Mouse (Mus musculus) hindbrain, embryonic 15.5 days (tissue): Measurements from ENCODE around the gene Top2a. TPM values are rescaled to one million over a fixed set of nuclear protein-coding genes. Genes with fewer than 3 reads are reported as not detected.

Experiments used
- ATAC-seq: fragments of 200-750 bp; cut with Nextera tagmentation; 2 replicates; pipeline ENCODE4 v1.8.0; 2017; ENCODE audit warnings: low read depth, moderate number of reproducible peaks, moderate TSS enrichment; ENCODE audit not compliant: low FRiP score
- H3K27ac ChIP-seq: fragments of 300-500 bp; sonication (generic); replicated peaks from 2 replicates; pipeline ENCODE4 v1.5.1; 2015; ENCODE audit warnings: mild to moderate bottlenecking, inconsistent platforms
- H3K27me3 ChIP-seq: fragments of 300-500 bp; sonication (generic); 2 replicates; pipeline ENCODE4 v1.6.1; 2015; ENCODE audit warnings: control low read depth, inconsistent platforms
- H3K36me3 ChIP-seq: fragments of 300-500 bp; sonication (generic); 2 replicates; pipeline ENCODE4 v1.6.1; 2015; ENCODE audit warnings: control low read depth, inconsistent platforms
- H3K4me1 ChIP-seq: fragments of 300-500 bp; sonication (generic); replicated peaks from 2 replicates; pipeline ENCODE4 v1.6.1; 2015; ENCODE audit warnings: control low read depth, inconsistent platforms
- H3K4me2 ChIP-seq: fragments of 300-500 bp; sonication (generic); 2 replicates; pipeline ENCODE4 v1.6.1; 2015; ENCODE audit warnings: moderate library complexity, mild to moderate bottlenecking, inconsistent platforms
- H3K4me3 ChIP-seq: fragments of 300-500 bp; sonication (generic); 2 replicates; pipeline ENCODE4 v1.5.1; 2015; ENCODE audit warnings: mild to moderate bottlenecking, inconsistent platforms
- H3K9ac ChIP-seq: fragments of 300-500 bp; sonication (generic); 2 replicates; pipeline ENCODE4 v1.6.1; 2015; ENCODE audit warnings: inconsistent platforms
- H3K9me3 ChIP-seq: fragments of 300-500 bp; sonication (generic); 2 replicates; pipeline ENCODE4 v1.6.1; 2016; ENCODE audit warnings: control low read depth, inconsistent platforms
- WGBS: fragments of 180-500 bp; shearing (Covaris S2); methylation state at CpG from one replicate; pipeline ENCODE4 v1.1.7; 2015; 5-methylcytosine and 5-hydroxymethylcytosine counted together
- polyA plus RNA-seq: library from polyadenylated mRNA; unstranded; fragments of >200 nt; fragmentation: Nextera tagmentation; extraction: Ambion mirVana; gene quantifications from 2 replicates; pipeline ENCODE4 v1.2.1, GENCODE M21; 2015

Gene Top2a
- polyA plus RNA-seq, 1 experiment from 2014 or later, result 43.7 TPM

- 43% methylated on average over 14 of the region's 16 CpGs for WGBS
- H3K36me3 ChIP-seq, result no peaks in the 10 kb centered on the region
- H3K4me1 ChIP-seq, result peaks cover 61% of the 10 kb centered on the region
Observed at GRCm38 (mm10) chr11:98951026-98951906, 72.7 kb downstream of the Top2a start.

GRCm38 (mm10) chr11:98950484-98950883 is 73.5 kb downstream of the Top2a start:
- Histone ChIP-seq H3K4me3 (no peak overlapping the region), H3K9ac (no peak overlapping the region), H3K4me2 (no peak overlapping the region), H3K4me1 (peaks cover 61% of the 10 kb centered on the region), H3K9me3 (no peaks in the 10 kb centered on the region), H3K36me3 (no peaks in the 10 kb centered on the region), H3K27me3 (no peaks in the 10 kb centered on the region), H3K27ac (peak overlapping the region; percentile 79; the same call in 1 of the 2 replicates)
- WGBS, result 90% methylated on average over 9 of the region's 9 CpGs
- ATAC-seq, result no peak

More at GRCm38 (mm10) chr11:98951026-98951906, 72.7 kb downstream of the Top2a start:
- Histone ChIP-seq H3K9ac (no peak overlapping the region), H3K9me3 (no peaks in the 10 kb centered on the region), H3K4me3 (no peak overlapping the region), H3K27ac (peak overlapping the region; percentile 79), H3K4me2 (0 out of 2 replicates have a peak overlapping the region, but pooled peaks have one; percentile 9), H3K27me3 (no peaks in the 10 kb centered on the region)
- peak; percentile 81 for ATAC-seq

- H3K36me3 ChIP-seq, result no peaks in the 10 kb centered on the region
- no peaks in the 10 kb centered on the region for H3K9me3 ChIP-seq
- no peaks in the 10 kb centered on the region for H3K27me3 ChIP-seq
- no peak for ATAC-seq
- no peak overlapping the region for H3K4me3 ChIP-seq
- peaks cover 60% of the 10 kb centered on the region for H3K4me1 ChIP-seq
- 77% methylated on average over 7 of the region's 7 CpGs for WGBS
- no peak overlapping the region for H3K9ac ChIP-seq
- H3K4me2 ChIP-seq, result no peak overlapping the region
- H3K27ac ChIP-seq, result no peak overlapping the region
Observed at GRCm38 (mm10) chr11:98949958-98950460, 74.0 kb downstream of the Top2a start.

- Histone ChIP-seq H3K27ac (no peak overlapping the region), H3K9me3 (no peaks in the 10 kb centered on the region), H3K36me3 (no peaks in the 10 kb centered on the region), H3K4me1 (peaks cover 60% of the 10 kb centered on the region), H3K9ac (no peak overlapping the region), H3K4me3 (no peak overlapping the region), H3K4me2 (no peak overlapping the region), H3K27me3 (no peaks in the 10 kb centered on the region)
- WGBS, result 77% methylated on average over 10 of the region's 12 CpGs
- ATAC-seq, result no peak
Observed at GRCm38 (mm10) chr11:98949242-98949957, 74.6 kb downstream of the Top2a start.

- Histone ChIP-seq H3K4me3 (no peak overlapping the region), H3K27ac (no peak overlapping the region), H3K9ac (no peak overlapping the region), H3K36me3 (no peaks in the 10 kb centered on the region), H3K4me2 (no peak overlapping the region), H3K9me3 (no peaks in the 10 kb centered on the region), H3K4me1 (peaks cover 61% of the 10 kb centered on the region), H3K27me3 (no peaks in the 10 kb centered on the region)
- ATAC-seq, result no peak
- WGBS, result 86% methylated on average over 18 of the region's 18 CpGs
Observed at GRCm38 (mm10) chr11:98947969-98948569, 75.9 kb downstream of the Top2a start.

GRCm38 (mm10) chr11:98945605-98945977 is 78.4 kb downstream of the Top2a start:
- H3K9ac ChIP-seq, result no peak overlapping the region

DNA sequence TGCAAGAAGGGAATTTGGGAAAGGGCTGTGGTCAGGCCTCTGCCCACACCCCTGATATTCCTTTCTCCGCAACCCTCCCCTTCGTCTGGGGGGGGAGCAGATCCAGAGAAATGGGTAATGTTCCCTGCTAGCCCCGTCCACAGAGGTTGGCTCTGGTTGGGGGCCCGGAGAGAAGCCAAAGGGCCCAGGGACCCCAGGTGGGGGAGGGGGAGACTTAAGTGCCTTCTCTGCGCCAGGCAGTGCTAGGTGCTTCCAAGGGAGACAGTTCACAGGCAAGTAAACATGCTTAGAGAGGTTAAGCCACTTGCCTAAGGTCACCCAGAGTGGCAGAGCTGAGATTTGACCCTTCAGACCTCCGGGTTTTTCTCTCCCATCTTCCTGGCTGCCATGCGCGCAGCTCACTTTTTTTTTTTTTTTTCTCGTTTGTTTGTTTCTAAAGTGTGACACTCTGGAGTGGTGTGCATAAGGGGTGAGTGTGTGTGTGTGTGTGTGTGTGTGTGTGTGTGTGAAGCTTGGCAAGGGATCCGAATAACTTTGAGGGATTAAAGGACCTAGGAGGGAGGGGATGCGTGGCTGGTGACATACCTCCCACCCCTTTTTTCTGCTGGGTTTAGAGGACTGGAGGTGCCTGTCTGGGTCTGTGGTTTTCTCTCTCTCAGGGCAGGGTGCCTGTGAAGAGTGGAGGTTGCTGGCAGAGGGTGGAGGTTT is 78.9 kb downstream of the Top2a start:
- Histone ChIP-seq H3K4me1 (peaks cover 73% of the 10 kb centered on the region), H3K9ac (no peak overlapping the region)
- WGBS, result 45% methylated on average over 11 of the region's 11 CpGs

More at GRCm38 (mm10) chr11:98945605-98945977, 78.4 kb downstream of the Top2a start:
- WGBS, result 55% methylated on average over 3 of the region's 3 CpGs
- no peak overlapping the region for H3K27ac ChIP-seq
- H3K36me3 ChIP-seq, result no peaks in the 10 kb centered on the region
- H3K4me3 ChIP-seq, result no peak overlapping the region
- H3K9me3 ChIP-seq, result no peaks in the 10 kb centered on the region
- H3K27me3 ChIP-seq, result no peaks in the 10 kb centered on the region
- no peak for ATAC-seq
- H3K4me2 ChIP-seq, result no peak overlapping the region
- peaks cover 73% of the 10 kb centered on the region for H3K4me1 ChIP-seq

DNA sequence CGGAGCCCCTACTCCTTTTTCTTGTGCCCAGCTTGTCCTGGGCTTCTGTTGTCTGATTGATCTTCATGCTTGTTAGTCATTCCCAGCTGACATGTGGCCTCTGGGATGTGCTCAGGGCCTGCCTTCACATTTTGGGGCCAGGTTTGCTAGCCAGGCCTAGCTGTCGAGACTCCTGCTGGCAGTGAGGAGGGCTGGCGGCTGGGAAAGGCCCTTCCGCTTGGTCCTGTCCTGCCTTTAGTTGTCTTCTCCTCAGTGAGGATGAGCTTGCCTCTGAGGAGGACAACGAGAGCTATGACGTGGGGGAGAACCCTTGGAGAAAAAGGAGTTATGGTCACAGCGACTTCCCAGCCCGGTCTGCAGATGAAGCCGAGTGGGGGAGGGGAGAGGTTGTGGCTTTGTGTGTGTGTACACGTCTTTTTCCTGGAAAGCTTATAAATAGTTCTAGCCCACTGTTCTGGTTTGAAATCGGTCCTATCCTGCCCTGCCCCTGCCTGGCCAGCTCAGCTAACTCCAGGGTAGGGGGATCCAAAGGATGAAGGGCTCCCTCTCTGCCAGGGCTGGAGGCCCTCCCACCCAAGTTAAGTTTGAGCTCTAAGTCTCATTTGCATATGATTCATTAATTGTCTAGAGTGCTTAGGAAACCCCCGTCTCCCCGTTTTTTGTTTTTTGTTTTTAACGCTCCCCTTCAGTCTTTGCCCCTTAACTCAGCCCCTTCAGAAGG is 80.1 kb downstream of the Top2a start:
- H3K36me3 ChIP-seq, result no peaks in the 10 kb centered on the region
- no peaks in the 10 kb centered on the region for H3K9me3 ChIP-seq
- peaks cover 76% of the 10 kb centered on the region for H3K4me1 ChIP-seq
- no peak overlapping the region for H3K9ac ChIP-seq
- no peak overlapping the region for H3K4me2 ChIP-seq
- H3K27me3 ChIP-seq, result no peaks in the 10 kb centered on the region
- no peak for ATAC-seq
- no peak overlapping the region for H3K4me3 ChIP-seq
- WGBS, result 28% methylated on average over 14 of the region's 14 CpGs
- H3K27ac ChIP-seq, result peak overlapping the region; percentile 89

More for the DNA sequence above, 78.9 kb downstream of the Top2a start:
- no peak overlapping the region for H3K4me3 ChIP-seq
- H3K9me3 ChIP-seq, result no peaks in the 10 kb centered on the region
- H3K27ac ChIP-seq, result 0 out of 2 replicates have a peak overlapping the region, but pooled peaks have one; percentile 25
- no peaks in the 10 kb centered on the region for H3K36me3 ChIP-seq
- H3K27me3 ChIP-seq, result no peaks in the 10 kb centered on the region
- no peak overlapping the region for H3K4me2 ChIP-seq
- ATAC-seq, result no peak

Other genes with a start within 250 kb of the Top2a start
- 3.9 and 4.3 TPM in 2 replicates for gene Nr1d1, start 248.9 kb downstream of the Top2a start, polyA plus RNA-seq
- gene Msl1, start 228.7 kb downstream of the Top2a start, polyA plus RNA-seq, result 31.7 and 33.1 TPM in 2 replicates
- 49.4 and 54.2 TPM in 2 replicates for gene Casc3, start 219.3 kb downstream of the Top2a start, polyA plus RNA-seq
- gene Rapgefl1, start 187.4 kb downstream of the Top2a start, polyA plus RNA-seq, result 10.5 and 13.1 TPM in 2 replicates
- gene Wipf2, start 160.6 kb downstream of the Top2a start, polyA plus RNA-seq, result 4.4 and 4.5 TPM in 2 replicates
- gene Cdc6, start 116.4 kb downstream of the Top2a start, polyA plus RNA-seq, result 5.5 and 6.0 TPM in 2 replicates
- 11.4 and 16.8 TPM in 2 replicates for gene Rara, start 96.4 kb downstream of the Top2a start, polyA plus RNA-seq
- gene Gjd3, start 41.2 kb downstream of the Top2a start, polyA plus RNA-seq, result 1.8 and 3.1 TPM in 2 replicates
- 145 and 146 TPM in 2 replicates for gene Igfbp4, start 17.1 kb upstream of the Top2a start, polyA plus RNA-seq
- 0.08 and 0.17 TPM in 2 replicates for gene Tns4, start 65.1 kb upstream of the Top2a start, polyA plus RNA-seq
- gene Ccr7, start 130.9 kb upstream of the Top2a start, polyA plus RNA-seq, result 0.08 TPM in 2 replicates
- gene Smarce1, start 206.8 kb upstream of the Top2a start, polyA plus RNA-seq, result 253 and 266 TPM in 2 replicates
- gene Krt222, start 219.9 kb upstream of the Top2a start, polyA plus RNA-seq, result 7.7 and 8.9 TPM in 2 replicates